Mouse (Mus musculus) hindbrain, postnatal 0 days (tissue): ENCODE results near the gene Gon4l. TPM values are rescaled to one million over a fixed set of nuclear protein-coding genes. Genes with fewer than 3 reads are reported as not detected.
"Not testable (repeated sequence)": the region's sequence is repeated elsewhere in the genome, so short reads cannot be mapped to it uniquely, and the experiment has no call there.

Experiments used
- ATAC-seq: fragments of 200-750 bp; cut with Nextera tagmentation; 2 replicates; pipeline ENCODE4 v1.8.0; 2017; ENCODE audit warnings: mild to moderate bottlenecking, moderate TSS enrichment, moderate library complexity
- DNase-seq: peaks from one replicate; pipeline ENCODE4 v3.0.0-alpha.2; 2015; ENCODE audit warnings: low spot score
- H3K27ac ChIP-seq: fragments of 300-500 bp; sonication (generic); 2 replicates; pipeline ENCODE4 v1.5.1; 2014; ENCODE audit warnings: mild to moderate bottlenecking
- H3K27me3 ChIP-seq: fragments of 300-500 bp; sonication (generic); 2 replicates; pipeline ENCODE4 v1.6.1; 2014; ENCODE audit warnings: low read length, mixed read lengths; ENCODE audit not compliant: insufficient read depth
- H3K36me3 ChIP-seq: fragments of 300-500 bp; sonication (generic); 2 replicates; pipeline ENCODE4 v1.6.1; 2014; ENCODE audit warnings: low read length, mixed read lengths; ENCODE audit not compliant: insufficient read depth
- H3K4me1 ChIP-seq: fragments of 300-500 bp; sonication (generic); 2 replicates; pipeline ENCODE4 v1.6.1; 2014; ENCODE audit warnings: antibody characterized with exemption, low read length, mixed read lengths; ENCODE audit not compliant: insufficient read depth
- H3K4me2 ChIP-seq: fragments of 300-500 bp; sonication (generic); 2 replicates; pipeline ENCODE4 v1.6.1; 2014; ENCODE audit warnings: low read depth, mild to moderate bottlenecking, low read length, moderate library complexity, mixed read lengths
- H3K4me3 ChIP-seq: fragments of 300-500 bp; sonication (generic); 2 replicates; pipeline ENCODE4 v1.5.1; 2014; ENCODE audit warnings: low read length
- H3K9ac ChIP-seq: fragments of 300-500 bp; sonication (generic); replicated peaks from 2 replicates; pipeline ENCODE4 v1.6.1; 2014; ENCODE audit warnings: mild to moderate bottlenecking, low read length, moderate library complexity, mixed read lengths
- H3K9me3 ChIP-seq: fragments of 300-500 bp; sonication (generic); 2 replicates; pipeline ENCODE4 v1.6.1; 2016; ENCODE audit warnings: low read length, mixed read lengths
- CTCF ChIP-seq: IDR thresholded peaks from 2 replicates; pipeline ENCODE4 v1.5.1; 2016; ENCODE audit warnings: antibody characterized with exemption, control low read depth, low read depth
- WGBS: fragments of 180-500 bp; shearing (Covaris S2); extraction: QIAGEN DNeasy Blood & Tissue Kit; methylation state at CpG from one replicate; pipeline ENCODE4 v1.1.7; 2014; 5-methylcytosine and 5-hydroxymethylcytosine counted together
- polyA plus RNA-seq: library from polyadenylated mRNA; unstranded; fragments of >200 nt; fragmentation: Nextera tagmentation; extraction: Ambion mirVana; gene quantifications from 2 replicates; pipeline ENCODE4 v1.2.1, GENCODE M21; 2015
- total RNA-seq: library from RNA; depleted of rRNA; stranded (reverse); fragments of >200 nt; gene quantifications from 2 replicates; pipeline ENCODE4 v1.2.3, GENCODE M21; 2014; rRNA removed

Gene Gon4l
- total RNA-seq (33.6 and 34.3 TPM in 2 replicates), polyA plus RNA-seq (7.6 and 8.4 TPM in 2 replicates)

DNA sequence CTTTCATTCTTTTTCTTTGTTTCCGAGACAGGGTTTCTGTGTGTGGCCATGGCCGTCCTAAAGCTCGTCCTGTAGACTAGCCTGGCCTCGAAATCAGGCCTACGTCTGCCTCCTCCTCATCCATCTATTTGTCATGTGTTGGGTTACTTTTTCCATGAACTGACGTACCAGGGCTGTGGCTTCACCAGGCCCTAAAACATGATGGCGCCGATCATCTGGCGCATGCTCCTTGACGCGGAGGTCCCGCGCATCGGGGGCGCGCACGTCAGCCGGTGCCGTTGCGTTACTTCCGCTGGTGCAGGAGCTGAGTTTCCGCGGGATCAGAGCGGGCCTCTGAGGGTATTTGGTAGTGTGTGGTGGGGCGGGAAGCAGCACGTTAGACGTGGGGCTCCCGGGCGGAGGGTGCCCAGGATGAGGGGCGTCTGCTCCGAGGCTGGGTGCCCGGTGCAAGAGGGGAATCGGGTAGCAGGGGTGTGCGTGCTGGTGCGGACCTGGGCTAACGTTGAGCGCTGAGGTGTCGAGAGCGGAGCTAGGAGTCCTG, at the start of gene Gon4l:
Gon4l (plus strand) TSS at position 281 of the 541 bp plus-strand sequence.
- H3K4me2 ChIP-seq = peak within 1 kb of the TSS; percentile 31; the same call in 1 of the 2 replicates
- not testable (repeated sequence) for H3K36me3 ChIP-seq, H3K27me3 ChIP-seq, H3K4me1 ChIP-seq, H3K9me3 ChIP-seq, H3K9ac ChIP-seq
- 2% methylated on average over 20 of the region's 39 CpGs for WGBS
- peak within 1 kb of the TSS; percentile 71 for H3K27ac ChIP-seq
- peak; percentile 67 for DNase-seq
- peak; percentile 76 for ATAC-seq
- H3K4me3 ChIP-seq = peak within 1 kb of the TSS; percentile 26

DNA sequence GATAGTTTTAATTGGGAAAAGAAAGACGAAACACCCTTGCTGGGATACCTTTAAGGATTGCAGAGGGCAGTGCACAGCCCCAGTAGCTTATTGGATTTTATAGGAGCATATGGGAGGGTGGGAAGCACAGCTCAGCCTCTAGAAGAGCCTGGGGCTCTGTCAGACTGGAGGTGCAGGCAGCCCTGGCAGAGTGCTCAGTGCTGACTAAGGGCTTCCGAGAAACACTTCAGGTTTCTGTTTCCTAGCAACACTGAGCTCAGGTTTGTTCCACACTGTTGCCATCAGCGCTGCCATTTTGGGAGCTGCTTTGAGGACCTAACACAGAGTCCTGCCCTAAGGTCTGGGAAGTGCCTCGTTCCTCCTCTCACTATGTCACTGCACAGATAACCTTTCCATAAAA, 48.7 kb upstream of the Gon4l start:
- H3K4me2 ChIP-seq, H3K27me3 ChIP-seq, H3K27ac ChIP-seq, DNase-seq, ATAC-seq, H3K36me3 ChIP-seq, H3K9me3 ChIP-seq, H3K9ac ChIP-seq, H3K4me1 ChIP-seq, H3K4me3 ChIP-seq: not testable (repeated sequence)
- 89% methylated on average over 1 of the region's 4 CpGs for WGBS

GRCm38 (mm10) chr3:88786805-88787204, 48.2 kb upstream of the Gon4l start:
- ATAC-seq, H3K4me3 ChIP-seq, DNase-seq, H3K27me3 ChIP-seq, H3K4me2 ChIP-seq, H3K9ac ChIP-seq, H3K36me3 ChIP-seq, H3K4me1 ChIP-seq, H3K9me3 ChIP-seq, H3K27ac ChIP-seq: not testable (repeated sequence)
- WGBS = no CpG with 5 or more reads among the region's 8 CpGs

- not testable (repeated sequence) for H3K27me3 ChIP-seq, H3K4me1 ChIP-seq, H3K27ac ChIP-seq, H3K36me3 ChIP-seq, H3K9ac ChIP-seq, ATAC-seq, H3K4me2 ChIP-seq, DNase-seq, H3K9me3 ChIP-seq, H3K4me3 ChIP-seq
- no CpG with 5 or more reads among the region's 4 CpGs for WGBS
These were observed 47.0 kb upstream of the Gon4l start for GRCm38 (mm10) chr3:88788033-88788432.

- DNase-seq, H3K27me3 ChIP-seq, H3K4me3 ChIP-seq, H3K36me3 ChIP-seq, H3K9ac ChIP-seq, ATAC-seq, H3K9me3 ChIP-seq, H3K4me2 ChIP-seq, H3K4me1 ChIP-seq, H3K27ac ChIP-seq: not testable (repeated sequence)
- WGBS = 93% methylated on average over 6 of the region's 6 CpGs
These were observed 37.5 kb upstream of the Gon4l start for GRCm38 (mm10) chr3:88797507-88797906.

- Histone ChIP-seq H3K4me3 (no peak overlapping the region), H3K9ac (no peak overlapping the region), H3K27ac (no peak overlapping the region), H3K4me2 (no peak overlapping the region), H3K9me3 (no peaks in the 10 kb centered on the region), H3K27me3 (no peaks in the 10 kb centered on the region), H3K4me1 (no peaks in the 10 kb centered on the region), H3K36me3 (0 out of 2 replicates have a peak, but pooled peaks cover 6% of the 10 kb centered on the region)
- no peak for TF ChIP-seq CTCF
- WGBS = 87% methylated on average over 5 of the region's 5 CpGs
- DNase-seq = no peak
- ATAC-seq = no peak
These were observed 31.0 kb upstream of the Gon4l start for GRCm38 (mm10) chr3:88803910-88804540.

GRCm38 (mm10) chr3:88825710-88826109, 9.3 kb upstream of the Gon4l start:
- H3K9me3 ChIP-seq = no peaks in the 10 kb centered on the region
- no peak overlapping the region for H3K27ac ChIP-seq
- H3K36me3 ChIP-seq = no peaks in the 10 kb centered on the region; the same call in 1 of the 2 replicates
- no peak overlapping the region for H3K4me2 ChIP-seq
- ATAC-seq = no peak
- H3K4me3 ChIP-seq = no peak overlapping the region
- no peak overlapping the region for H3K9ac ChIP-seq
- H3K27me3 ChIP-seq = no peaks in the 10 kb centered on the region
- no peaks in the 10 kb centered on the region for H3K4me1 ChIP-seq
- DNase-seq = no peak
- WGBS = 80% methylated on average over 1 of the region's 1 CpGs
- no peak for TF ChIP-seq CTCF
